Mouse (Mus musculus): ENCODE results near the gene Tjp2.
"Not testable (repeated sequence)": the region's sequence is repeated elsewhere in the genome, so short reads cannot be mapped to it uniquely, and the experiment has no call there.

The Tjp2 gene

DNA sequence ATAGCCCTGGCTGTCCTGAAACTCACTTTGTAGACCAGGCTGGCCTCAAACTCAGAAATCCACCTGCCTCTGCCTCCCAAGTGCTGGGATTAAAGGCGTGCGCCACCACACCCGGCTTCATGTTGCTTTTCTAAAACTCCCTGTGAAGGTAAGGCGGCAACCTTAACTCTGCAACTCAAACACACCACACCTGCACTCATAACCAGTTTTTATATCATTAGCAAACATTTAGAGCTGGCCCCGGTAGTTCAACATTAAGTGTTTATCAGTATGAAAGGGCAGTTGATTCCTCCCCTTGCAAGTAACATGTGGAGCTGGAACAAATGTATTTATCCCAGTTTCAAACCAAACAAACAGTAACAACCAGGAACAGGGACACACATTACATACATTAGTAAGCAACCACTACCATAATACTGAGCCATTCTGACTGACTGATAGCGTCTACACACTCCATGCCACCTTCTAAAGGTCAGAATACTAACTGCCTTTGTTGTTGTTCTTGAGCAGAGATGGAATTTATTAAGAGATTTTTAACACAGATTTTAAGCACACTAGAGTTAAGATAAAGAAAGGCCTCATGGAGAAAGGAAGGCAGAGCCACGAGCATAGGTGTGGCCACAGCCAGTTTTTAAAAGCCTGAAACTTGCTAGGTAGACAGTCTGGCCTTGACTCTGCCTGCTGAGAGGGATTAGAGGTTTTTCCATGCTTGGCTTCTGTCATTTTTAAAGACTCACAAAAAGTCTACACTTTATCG, 101.1 kb downstream of the Tjp2 start:
- DNase-seq (ENCODE audit: extremely low spot score, low spot score), result no peak

GRCm38 (mm10) chr19:24123087-24123486, 101.7 kb downstream of the Tjp2 start:
- DNase-seq (ENCODE audit: extremely low spot score, low spot score), result no peak

DNA sequence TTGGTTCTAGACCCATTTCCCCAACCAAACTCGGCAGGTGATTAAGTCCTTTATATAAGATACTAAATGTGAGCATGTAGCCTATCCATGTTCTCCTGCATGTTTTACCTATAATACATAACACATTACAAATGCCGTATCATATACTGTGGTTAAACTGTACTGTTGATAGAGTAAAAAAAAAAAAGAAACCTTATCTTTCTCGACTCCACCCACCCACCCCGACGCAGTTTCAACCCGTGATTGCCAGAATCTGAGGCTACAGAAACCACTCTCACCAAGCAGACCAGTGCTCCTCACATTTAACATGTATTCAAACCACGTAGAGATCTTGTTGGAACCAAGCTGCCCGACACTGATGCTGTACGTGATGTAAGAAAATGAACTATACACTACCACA, 102.2 kb downstream of the Tjp2 start:
- DNase-seq (ENCODE audit: extremely low spot score, low spot score), result no peak

DNA sequence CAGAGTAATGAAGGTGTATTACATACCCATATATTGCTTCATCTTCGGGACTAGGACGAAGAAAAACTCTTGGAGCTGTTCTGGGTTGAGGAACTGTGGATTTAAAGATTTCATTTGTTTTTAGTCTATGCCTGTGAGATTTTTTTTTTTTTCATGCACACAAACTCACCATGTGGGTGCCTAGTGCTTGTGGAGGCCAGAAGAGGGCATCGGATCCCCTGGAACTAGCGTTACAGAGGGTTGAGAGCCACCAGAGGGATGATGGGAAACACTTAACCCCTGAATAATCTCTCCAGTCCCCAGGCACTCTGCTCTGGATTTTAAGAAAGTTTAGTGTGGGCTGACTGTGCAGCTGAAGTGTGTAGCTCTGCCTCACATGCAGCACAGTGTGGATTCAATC, 104.0 kb downstream of the Tjp2 start:
- no peak for DNase-seq (ENCODE audit: extremely low spot score, low spot score)

GRCm38 (mm10) chr19:24118775-24119174, 106.1 kb downstream of the Tjp2 start:
- DNase-seq (ENCODE audit: extremely low spot score, low spot score), result no peak

DNA sequence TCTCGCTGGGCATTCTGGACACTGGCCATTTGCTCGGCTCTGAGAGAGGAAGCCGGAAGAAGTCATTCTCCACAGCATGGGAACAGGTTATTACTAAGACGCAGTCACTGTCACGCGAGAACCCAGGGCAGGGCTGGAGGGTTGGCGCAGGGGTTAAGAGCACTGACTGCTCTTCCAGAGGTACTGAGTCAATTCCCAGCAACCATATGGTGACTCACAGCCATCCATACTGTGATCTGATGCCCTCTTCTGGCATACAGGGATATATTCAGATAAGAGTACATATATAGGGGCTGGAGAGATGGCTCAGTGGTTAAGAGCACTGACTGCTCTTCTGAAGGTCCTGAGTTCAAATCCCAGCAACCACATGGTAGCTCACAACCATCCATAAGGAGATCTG, 113.2 kb downstream of the Tjp2 start:
- no peak for DNase-seq (ENCODE audit: extremely low spot score, low spot score)

GRCm38 (mm10) chr19:24107707-24108106, 117.1 kb downstream of the Tjp2 start:
- DNase-seq (ENCODE audit: extremely low spot score, low spot score), result no peak

GRCm38 (mm10) chr19:24103802-24104201, 121.0 kb downstream of the Tjp2 start:
- DNase-seq (ENCODE audit: extremely low spot score, low spot score), result no peak

GRCm38 (mm10) chr19:24102562-24103126, 122.2 kb downstream of the Tjp2 start:
- DNase-seq (ENCODE audit: extremely low spot score, low spot score), result no peak

DNA sequence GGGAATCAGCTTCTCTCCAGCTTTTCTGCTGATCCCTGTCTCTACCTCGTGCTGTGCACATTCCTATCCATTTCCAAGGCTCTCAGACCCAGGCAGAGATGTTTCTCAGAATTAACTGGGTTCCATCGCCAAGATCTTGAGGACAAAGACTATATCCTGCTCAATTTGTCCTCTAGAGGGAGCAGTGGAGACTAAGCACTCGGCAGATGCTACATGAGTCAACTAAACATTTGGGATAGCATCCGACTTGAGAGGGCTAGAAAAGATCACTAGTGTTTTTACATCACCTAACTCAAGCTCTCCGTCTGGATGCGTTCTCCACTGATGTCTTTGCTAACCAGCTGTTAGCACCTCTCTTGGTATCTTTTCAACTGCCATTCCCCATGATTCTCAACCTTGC, 123.6 kb downstream of the Tjp2 start:
- DNase-seq (ENCODE audit: extremely low spot score, low spot score), result no peak

GRCm38 (mm10) chr19:24098691-24099090, 126.1 kb downstream of the Tjp2 start:
- no peak for DNase-seq (ENCODE audit: extremely low spot score, low spot score)

GRCm38 (mm10) chr19:24097666-24098455, 127.0 kb downstream of the Tjp2 start:
- no peak for DNase-seq (ENCODE audit: extremely low spot score, low spot score)

GRCm38 (mm10) chr19:24092060-24092459, 132.8 kb downstream of the Tjp2 start:
- not testable (repeated sequence) for DNase-seq (ENCODE audit: extremely low spot score, low spot score)

DNA sequence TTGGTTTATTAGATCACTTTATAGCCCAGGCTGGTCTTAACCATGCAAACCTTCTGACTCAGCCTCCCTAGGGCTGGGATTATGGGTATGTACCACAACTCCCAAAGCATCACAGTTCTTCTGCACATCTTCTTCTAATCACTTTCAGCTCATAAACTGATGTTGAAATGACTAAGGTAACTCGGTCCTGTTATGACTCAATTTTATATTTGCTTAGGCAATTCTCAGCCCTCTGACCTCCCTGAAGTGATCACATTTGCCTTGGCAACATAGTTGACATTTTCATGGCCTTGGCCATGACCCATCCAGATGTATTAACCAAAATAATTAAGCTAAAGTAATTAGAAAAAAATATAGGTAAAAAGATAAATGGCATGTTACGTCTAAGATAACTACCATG, 134.5 kb downstream of the Tjp2 start:
- no peak for DNase-seq (ENCODE audit: extremely low spot score, low spot score)

DNA sequence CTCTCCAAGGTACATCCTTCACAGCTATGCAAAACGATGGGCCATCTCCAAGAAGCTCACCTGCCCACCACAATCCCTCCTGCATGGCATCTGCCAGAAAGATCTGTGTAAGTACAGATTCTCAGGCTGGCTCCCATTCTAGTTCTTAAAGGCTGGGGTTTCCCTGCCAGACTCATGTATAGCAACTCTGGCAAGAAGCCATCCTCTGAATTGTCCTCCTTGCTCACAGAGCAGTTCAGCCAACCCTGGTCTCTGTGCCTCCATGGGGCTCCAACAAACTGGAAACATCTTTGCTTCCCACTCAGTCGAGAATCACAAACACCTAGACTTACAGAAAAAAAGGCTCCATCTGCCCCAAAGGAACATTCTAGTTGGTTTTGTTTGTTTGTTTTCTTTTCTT, 139.5 kb downstream of the Tjp2 start:
- DNase-seq (ENCODE audit: extremely low spot score, low spot score), result no peak

DNA sequence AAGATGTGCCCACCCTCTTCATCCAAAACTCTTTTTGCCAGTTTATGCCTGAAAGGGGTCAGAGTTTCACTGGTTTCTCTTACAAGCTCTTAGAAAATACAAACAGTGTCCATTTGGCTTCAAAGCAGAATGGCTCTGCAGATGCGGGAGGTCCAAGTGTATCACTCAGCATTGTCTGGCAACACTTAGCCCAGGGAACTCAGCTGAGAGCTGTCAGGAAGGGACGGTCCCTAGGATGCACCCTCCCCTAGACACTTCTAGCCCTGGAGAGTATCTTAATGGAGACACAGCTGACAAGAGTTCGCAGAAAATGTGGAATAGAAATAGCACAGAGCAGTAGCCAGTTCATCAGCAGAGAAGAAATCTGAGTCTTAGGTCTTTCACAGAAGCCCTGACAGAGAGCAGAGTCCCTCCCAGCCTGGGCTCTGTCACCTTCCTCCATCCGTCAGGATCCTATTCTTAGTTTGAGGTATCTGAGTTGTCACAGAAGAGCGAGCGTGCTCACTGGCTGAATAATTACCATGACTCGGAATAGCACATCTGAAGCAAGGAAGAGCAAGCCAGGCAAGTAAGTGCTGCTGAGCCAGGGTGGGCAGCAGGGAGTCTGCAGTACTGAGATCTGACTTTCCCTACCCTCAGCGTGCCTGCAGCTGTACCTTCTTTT, 144.3 kb downstream of the Tjp2 start:
- DNase-seq (ENCODE audit: extremely low spot score, low spot score), result no peak

GRCm38 (mm10) chr19:24077658-24078057, 147.2 kb downstream of the Tjp2 start:
- no peak for DNase-seq (ENCODE audit: extremely low spot score, low spot score)

GRCm38 (mm10) chr19:24076536-24076935, 148.3 kb downstream of the Tjp2 start:
- no peak for DNase-seq (ENCODE audit: extremely low spot score, low spot score)

- no peak for DNase-seq (ENCODE audit: extremely low spot score, low spot score)
Observed at GRCm38 (mm10) chr19:24075927-24076326, 148.9 kb downstream of the Tjp2 start.

DNA sequence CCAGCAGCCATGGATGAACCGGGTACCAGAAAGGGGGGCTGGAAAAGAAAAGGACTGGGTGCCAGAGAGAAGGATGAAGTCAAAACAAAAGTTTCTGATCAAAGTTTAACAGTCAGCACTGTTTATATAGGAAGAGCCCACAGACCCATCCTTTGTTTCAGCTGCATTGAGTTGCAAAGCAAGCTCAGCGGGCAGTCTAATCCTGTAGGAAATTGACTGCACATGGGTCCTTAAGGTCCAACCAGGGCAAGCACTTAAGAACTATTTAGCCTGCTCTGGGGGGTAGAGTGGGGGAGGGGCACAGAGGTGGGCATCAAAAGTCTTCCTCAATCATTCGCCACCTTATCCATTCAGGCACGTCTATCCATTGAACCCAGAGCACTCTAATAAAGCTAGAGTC, 151.7 kb downstream of the Tjp2 start:
- DNase-seq (ENCODE audit: extremely low spot score, low spot score), result no peak

DNA sequence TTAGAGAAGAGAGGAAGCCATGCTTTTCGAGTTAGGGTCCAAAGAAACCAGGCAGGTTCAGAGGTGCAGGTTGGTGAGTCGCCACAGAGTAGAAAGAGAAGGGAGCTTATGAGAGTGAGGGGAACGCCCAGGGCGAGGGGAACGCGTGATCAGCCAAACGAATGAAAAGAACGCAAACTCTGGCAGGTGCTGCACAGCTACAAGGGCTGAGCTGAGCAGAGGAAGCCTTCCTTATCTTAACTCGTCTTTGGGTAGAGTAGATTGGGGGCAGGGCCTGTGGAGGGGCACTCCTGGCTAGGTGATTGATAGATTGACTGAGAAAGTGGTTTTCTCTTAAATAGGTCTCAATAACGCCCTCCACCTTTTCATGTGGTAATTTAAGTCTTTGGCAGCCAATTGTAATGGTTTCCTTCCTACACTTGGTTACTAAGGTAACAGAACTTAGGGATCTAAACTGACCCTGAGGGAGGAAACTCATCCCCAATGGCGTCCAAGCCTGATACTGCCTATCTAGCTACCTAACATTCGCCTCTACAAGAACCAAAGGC, 160.4 kb downstream of the Tjp2 start:
- no peak for DNase-seq (ENCODE audit: extremely low spot score, low spot score)

DNA sequence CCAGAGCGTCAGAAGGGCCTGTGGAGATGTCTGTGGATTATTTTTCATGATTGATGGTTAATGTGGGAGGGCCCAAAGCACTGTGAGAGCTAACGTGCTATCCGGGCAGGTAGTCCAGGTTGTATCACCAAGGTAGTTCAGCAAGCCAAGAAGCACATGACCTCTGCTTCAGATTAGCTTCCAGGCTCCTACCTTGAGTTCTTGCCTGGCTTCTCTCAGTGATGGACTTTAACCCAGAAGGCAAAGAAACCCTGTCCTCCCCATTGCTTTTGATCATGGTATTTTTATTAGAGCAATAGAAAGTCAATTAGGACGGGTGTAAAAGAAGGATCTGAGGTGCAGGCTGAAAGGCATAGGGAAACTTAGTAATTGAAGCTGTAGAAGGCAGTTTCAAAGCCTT, 161.2 kb downstream of the Tjp2 start:
- DNase-seq (ENCODE audit: extremely low spot score, low spot score), result no peak

All from neural tube, embryonic 10.5 days (tissue).